Mouse (Mus musculus) brain, adult 10 weeks (tissue): ENCODE measurements around the gene Clca4a. TPM values are rescaled to one million over a fixed set of nuclear protein-coding genes. Genes with fewer than 3 reads are reported as not detected.

ENCODE experiments used
- polyA plus RNA-seq: library from polyadenylated mRNA; stranded (reverse); fragments of 350-450 nt; fragmentation: Illumina TruSeq; extraction: RNeasy Lipid Tissue Mini Kit (QIAGEN cat#74804); gene quantifications from one replicate; pipeline ENCODE4 v1.2.3, GENCODE M21; 2015; ENCODE audit warnings: low read depth, low replicate concordance

Gene Clca4a
- polyA plus RNA-seq, result not detected

DNA sequence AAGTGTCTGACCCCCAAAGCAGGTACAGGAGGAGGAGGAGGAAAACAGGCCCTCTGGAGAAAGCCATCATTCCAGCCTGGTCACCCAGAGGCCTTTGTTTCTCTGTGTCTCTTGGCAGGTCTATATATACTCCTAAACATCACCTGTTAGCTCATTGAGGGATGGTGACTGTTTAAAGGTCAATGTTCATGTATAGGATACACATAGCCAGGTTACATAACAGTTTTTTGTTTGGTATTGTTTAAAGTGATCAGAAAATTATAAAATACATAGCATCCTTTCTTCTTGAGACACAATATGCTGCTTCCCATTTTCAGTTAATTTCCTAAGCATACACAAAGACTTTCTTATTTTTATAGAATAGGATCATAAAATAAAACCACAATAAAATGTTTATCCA is at the start of gene Clca4a:
Clca4a (minus strand) TSS at position 101 of the 400 bp plus-strand sequence.

DNA sequence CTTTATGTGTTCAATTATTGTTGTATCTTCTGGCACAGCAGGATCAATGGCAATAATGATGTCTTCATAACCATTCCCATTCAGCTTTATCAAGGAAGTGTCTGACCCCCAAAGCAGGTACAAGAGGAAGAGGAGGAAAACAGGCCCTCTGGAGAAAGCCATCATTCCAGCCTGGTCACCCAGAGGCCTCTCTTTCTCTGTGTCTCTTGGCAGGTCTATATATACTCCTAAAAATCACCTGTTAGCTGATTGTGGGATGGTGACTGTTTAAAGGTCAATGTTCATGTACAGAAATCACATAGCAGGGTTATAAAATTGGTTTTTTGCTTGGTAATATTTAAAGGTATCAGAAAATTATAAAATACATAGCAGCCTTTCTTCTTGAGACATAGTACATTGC is 42.5 kb downstream of the Clca4a start, which contains the start of gene Clca4b:
Clca4b (minus strand) TSS at position 195 of the 400 bp plus-strand sequence.

Other genes starting within 250 kb of the Clca4a start
- gene Clca3a1, start 214.1 kb downstream of the Clca4a start, polyA plus RNA-seq, result 0.24 TPM
- gene Clca3a2, start 155.6 kb downstream of the Clca4a start, polyA plus RNA-seq, result not detected
- gene Clca3b, start 125.7 kb downstream of the Clca4a start, polyA plus RNA-seq, result not detected
- not detected for gene Clca4b, start 42.5 kb downstream of the Clca4a start, polyA plus RNA-seq
- not detected for gene Clca1, start 57.7 kb upstream of the Clca4a start, polyA plus RNA-seq
- not detected for gene Clca2, start 124.4 kb upstream of the Clca4a start, polyA plus RNA-seq
- gene Odf2l, start 143.5 kb upstream of the Clca4a start, polyA plus RNA-seq, result 17.1 TPM